Mouse (Mus musculus): ENCODE data around the gene Bcl11b. TPM values are rescaled to one million over a fixed set of nuclear protein-coding genes. Genes with fewer than 3 reads are reported as not detected.

Gene Bcl11b
- polyA plus RNA-seq, 1 experiment from 2014 or later: 28.8 TPM

- no peaks in the 10 kb centered on the region for H3K9me3 ChIP-seq (replicated peaks)
- H3K36me3 ChIP-seq: no peaks in the 10 kb centered on the region
- H3K4me1 ChIP-seq: peaks cover 34% of the 10 kb centered on the region
- no peak overlapping the region for H3K4me3 ChIP-seq (replicated peaks)
- no peak overlapping the region for H3K9ac ChIP-seq
- no peak overlapping the region for H3K4me2 ChIP-seq (replicated peaks)
- no peaks in the 10 kb centered on the region for H3K27me3 ChIP-seq
- no peak overlapping the region for H3K27ac ChIP-seq (replicated peaks)
- 32% methylated on average over 10 of the region's 10 CpGs for WGBS
- ATAC-seq (ENCODE audit: insufficient number of reproducible peaks, low FRiP score, low TSS enrichment, low read depth): peak; percentile 77
Measured at GRCm38 (mm10) chr12:107889841-107890240, 113.6 kb downstream of the Bcl11b start.

DNA sequence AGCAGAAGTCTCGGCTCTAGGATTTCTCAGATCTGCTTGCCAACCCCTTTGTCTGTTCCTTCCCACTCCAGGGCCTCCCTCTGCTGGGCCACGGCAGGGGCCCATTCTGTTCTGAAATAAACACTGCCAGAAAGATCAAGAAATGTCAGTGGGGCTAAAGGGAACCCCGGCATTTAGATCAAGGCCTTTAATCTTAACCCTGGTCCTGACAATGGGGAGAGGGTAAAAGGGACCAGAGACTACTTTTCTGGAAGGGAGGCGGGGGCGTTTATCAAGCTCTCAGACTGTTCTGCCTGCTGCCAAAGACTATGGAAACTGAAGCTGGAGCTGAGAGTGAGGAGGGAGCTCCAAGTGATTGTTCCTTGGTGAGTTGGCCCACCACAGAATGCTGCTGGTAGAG lies 114.8 kb downstream of the Bcl11b start:
- H3K9me3 ChIP-seq (replicated peaks): no peaks in the 10 kb centered on the region
- ATAC-seq (ENCODE audit: insufficient number of reproducible peaks, low FRiP score, low TSS enrichment, low read depth): no peak
- no peak overlapping the region for H3K27ac ChIP-seq (replicated peaks)
- H3K4me1 ChIP-seq: peaks cover 34% of the 10 kb centered on the region
- no peaks in the 10 kb centered on the region for H3K27me3 ChIP-seq
- no peak overlapping the region for H3K9ac ChIP-seq
- 47% methylated on average over 5 of the region's 5 CpGs for WGBS
- no peak overlapping the region for H3K4me3 ChIP-seq (replicated peaks)
- no peaks in the 10 kb centered on the region for H3K36me3 ChIP-seq
- H3K4me2 ChIP-seq (replicated peaks): no peak overlapping the region

GRCm38 (mm10) chr12:107888049-107888448 lies 115.4 kb downstream of the Bcl11b start:
- peaks cover 34% of the 10 kb centered on the region for H3K4me1 ChIP-seq
- no peak overlapping the region for H3K4me2 ChIP-seq (replicated peaks)
- no peak overlapping the region for H3K9ac ChIP-seq
- no peak overlapping the region for H3K27ac ChIP-seq (replicated peaks)
- H3K9me3 ChIP-seq (replicated peaks): no peaks in the 10 kb centered on the region
- ATAC-seq (ENCODE audit: insufficient number of reproducible peaks, low FRiP score, low TSS enrichment, low read depth): no peak
- H3K4me3 ChIP-seq (replicated peaks): no peak overlapping the region
- WGBS: 75% methylated on average over 5 of the region's 5 CpGs
- H3K36me3 ChIP-seq: no peaks in the 10 kb centered on the region
- H3K27me3 ChIP-seq: no peaks in the 10 kb centered on the region

- H3K27me3 ChIP-seq: no peaks in the 10 kb centered on the region
- WGBS: 54% methylated on average over 6 of the region's 6 CpGs
Measured at GRCm38 (mm10) chr12:107887621-107888020, 115.8 kb downstream of the Bcl11b start.

GRCm38 (mm10) chr12:107884330-107885065 lies 118.9 kb downstream of the Bcl11b start:
- Histone ChIP-seq H3K27me3 (no peaks in the 10 kb centered on the region), H3K36me3 (no peaks in the 10 kb centered on the region)
- 49% methylated on average over 6 of the region's 6 CpGs for WGBS

More at GRCm38 (mm10) chr12:107887621-107888020, 115.8 kb downstream of the Bcl11b start:
- peaks cover 34% of the 10 kb centered on the region for H3K4me1 ChIP-seq
- no peaks in the 10 kb centered on the region for H3K9me3 ChIP-seq (replicated peaks)
- H3K36me3 ChIP-seq: no peaks in the 10 kb centered on the region
- ATAC-seq (ENCODE audit: insufficient number of reproducible peaks, low FRiP score, low TSS enrichment, low read depth): no peak
- no peak overlapping the region for H3K9ac ChIP-seq
- H3K4me2 ChIP-seq (replicated peaks): no peak overlapping the region
- no peak overlapping the region for H3K4me3 ChIP-seq (replicated peaks)
- no peak overlapping the region for H3K27ac ChIP-seq (replicated peaks)

DNA sequence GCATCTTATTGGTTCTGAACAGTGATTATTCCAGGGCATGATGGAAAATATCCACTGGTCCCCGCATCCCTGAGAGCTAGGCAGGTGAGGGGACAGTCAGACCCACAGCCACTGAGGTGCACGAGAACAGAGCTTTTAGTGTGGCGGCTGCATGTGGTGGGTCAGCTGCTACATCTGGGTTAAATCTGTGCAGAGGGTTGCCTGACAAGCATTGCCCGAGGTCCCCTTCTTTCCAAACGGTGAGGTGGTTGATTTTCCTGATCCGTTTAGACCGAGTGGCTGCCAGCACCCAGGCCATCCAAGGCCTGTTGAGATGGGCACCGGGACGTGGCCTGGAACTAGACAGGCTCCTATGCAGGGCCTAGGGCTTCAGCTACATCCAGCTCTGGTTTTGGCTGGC lies 121.7 kb downstream of the Bcl11b start:
- Histone ChIP-seq H3K27ac (replicated peaks) (no peak overlapping the region), H3K4me3 (replicated peaks) (no peak overlapping the region), H3K9ac (no peak overlapping the region), H3K9me3 (replicated peaks) (no peaks in the 10 kb centered on the region), H3K4me1 (peaks cover 26% of the 10 kb centered on the region), H3K4me2 (replicated peaks) (no peak overlapping the region), H3K36me3 (no peaks in the 10 kb centered on the region), H3K27me3 (no peaks in the 10 kb centered on the region)
- ATAC-seq (ENCODE audit: insufficient number of reproducible peaks, low FRiP score, low TSS enrichment, low read depth): no peak
- WGBS: 56% methylated on average over 9 of the region's 9 CpGs

More at GRCm38 (mm10) chr12:107884330-107885065, 118.9 kb downstream of the Bcl11b start:
- H3K9me3 ChIP-seq (replicated peaks): no peaks in the 10 kb centered on the region
- H3K4me2 ChIP-seq (replicated peaks): no peak overlapping the region
- H3K4me3 ChIP-seq (replicated peaks): no peak overlapping the region
- H3K27ac ChIP-seq (replicated peaks): no peak overlapping the region
- no peak overlapping the region for H3K9ac ChIP-seq
- no peak for ATAC-seq (ENCODE audit: insufficient number of reproducible peaks, low FRiP score, low TSS enrichment, low read depth)
- H3K4me1 ChIP-seq: peaks cover 44% of the 10 kb centered on the region

DNA sequence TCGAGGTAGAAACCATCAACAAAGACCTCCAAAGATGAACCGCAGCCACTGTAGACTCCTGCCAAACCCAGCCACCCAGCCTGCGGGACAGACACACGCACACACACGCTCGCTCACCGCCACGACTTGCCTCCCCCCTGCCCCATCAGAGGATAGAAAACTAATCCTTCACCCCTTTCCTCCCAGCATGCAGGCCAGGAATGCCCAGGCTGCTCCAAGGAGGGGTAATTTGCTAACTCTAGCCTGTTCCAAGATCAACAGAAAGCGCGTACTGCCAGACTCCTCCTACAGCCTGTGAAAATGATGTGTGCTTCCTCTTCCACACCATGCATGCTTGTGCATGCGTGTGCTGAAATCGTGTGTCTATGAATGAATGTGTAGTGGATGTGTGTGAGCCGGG lies 122.7 kb downstream of the Bcl11b start:
- 44% methylated on average over 13 of the region's 13 CpGs for WGBS
- no peaks in the 10 kb centered on the region for H3K9me3 ChIP-seq (replicated peaks)
- H3K36me3 ChIP-seq: no peaks in the 10 kb centered on the region
- H3K27ac ChIP-seq (replicated peaks): peak overlapping the region; percentile 44; the same call in 1 of the 2 replicates
- H3K9ac ChIP-seq: no peak overlapping the region
- ATAC-seq (ENCODE audit: insufficient number of reproducible peaks, low FRiP score, low TSS enrichment, low read depth): peak; percentile 59; the same call in 1 of the 2 replicates
- H3K4me3 ChIP-seq (replicated peaks): no peak overlapping the region
- H3K4me2 ChIP-seq (replicated peaks): no peak overlapping the region
- peaks cover 35% of the 10 kb centered on the region for H3K4me1 ChIP-seq
- H3K27me3 ChIP-seq: no peaks in the 10 kb centered on the region

DNA sequence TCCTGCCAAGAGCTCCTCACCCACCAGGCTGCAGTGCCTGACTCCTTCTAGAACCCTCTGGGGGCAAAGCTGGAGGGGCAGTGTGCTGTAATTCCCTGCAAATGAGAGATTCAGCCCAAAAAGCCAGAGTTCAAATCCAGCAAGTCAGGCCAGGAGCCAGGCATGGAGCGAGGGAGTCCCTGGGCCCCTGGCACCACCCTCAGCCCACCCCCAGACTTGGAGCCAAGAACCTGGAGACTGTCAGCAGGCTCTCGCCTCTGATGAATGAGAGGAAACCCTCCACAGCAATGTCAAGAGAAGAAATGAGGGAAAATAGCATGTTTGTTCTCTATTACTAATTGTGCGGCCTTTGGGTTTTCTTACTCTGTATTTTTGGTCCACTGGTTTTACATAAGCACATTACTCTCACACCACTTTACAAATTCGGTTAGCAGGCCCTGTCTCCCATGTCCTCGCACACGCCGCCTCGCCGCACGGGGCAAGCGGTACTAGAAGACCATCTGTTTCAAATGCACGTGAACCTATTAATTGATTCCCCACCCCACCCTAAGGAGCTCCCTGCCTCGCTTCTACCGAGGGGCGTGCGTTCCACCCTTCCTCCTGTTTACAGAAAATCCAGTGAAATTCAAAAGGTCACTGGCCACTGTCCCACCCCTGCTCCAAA lies 124.2 kb downstream of the Bcl11b start:
- Histone ChIP-seq H3K36me3 (no peaks in the 10 kb centered on the region), H3K9me3 (replicated peaks) (no peaks in the 10 kb centered on the region), H3K27ac (replicated peaks) (no peak overlapping the region), H3K4me3 (replicated peaks) (no peak overlapping the region), H3K9ac (no peak overlapping the region), H3K4me1 (peaks cover 41% of the 10 kb centered on the region), H3K27me3 (no peaks in the 10 kb centered on the region), H3K4me2 (replicated peaks) (no peak overlapping the region)
- WGBS: 75% methylated on average over 16 of the region's 16 CpGs
- ATAC-seq (ENCODE audit: insufficient number of reproducible peaks, low FRiP score, low TSS enrichment, low read depth): no peak

- no peak for ATAC-seq (ENCODE audit: insufficient number of reproducible peaks, low FRiP score, low TSS enrichment, low read depth)
- Histone ChIP-seq H3K9me3 (replicated peaks) (no peaks in the 10 kb centered on the region), H3K27ac (replicated peaks) (peak overlapping the region; percentile 55), H3K36me3 (no peaks in the 10 kb centered on the region), H3K4me2 (replicated peaks) (no peak overlapping the region), H3K9ac (no peak overlapping the region), H3K27me3 (no peaks in the 10 kb centered on the region), H3K4me1 (peaks cover 35% of the 10 kb centered on the region), H3K4me3 (replicated peaks) (no peak overlapping the region)
- WGBS: 43% methylated on average over 9 of the region's 9 CpGs
Measured at GRCm38 (mm10) chr12:107876237-107876636, 127.2 kb downstream of the Bcl11b start.

DNA sequence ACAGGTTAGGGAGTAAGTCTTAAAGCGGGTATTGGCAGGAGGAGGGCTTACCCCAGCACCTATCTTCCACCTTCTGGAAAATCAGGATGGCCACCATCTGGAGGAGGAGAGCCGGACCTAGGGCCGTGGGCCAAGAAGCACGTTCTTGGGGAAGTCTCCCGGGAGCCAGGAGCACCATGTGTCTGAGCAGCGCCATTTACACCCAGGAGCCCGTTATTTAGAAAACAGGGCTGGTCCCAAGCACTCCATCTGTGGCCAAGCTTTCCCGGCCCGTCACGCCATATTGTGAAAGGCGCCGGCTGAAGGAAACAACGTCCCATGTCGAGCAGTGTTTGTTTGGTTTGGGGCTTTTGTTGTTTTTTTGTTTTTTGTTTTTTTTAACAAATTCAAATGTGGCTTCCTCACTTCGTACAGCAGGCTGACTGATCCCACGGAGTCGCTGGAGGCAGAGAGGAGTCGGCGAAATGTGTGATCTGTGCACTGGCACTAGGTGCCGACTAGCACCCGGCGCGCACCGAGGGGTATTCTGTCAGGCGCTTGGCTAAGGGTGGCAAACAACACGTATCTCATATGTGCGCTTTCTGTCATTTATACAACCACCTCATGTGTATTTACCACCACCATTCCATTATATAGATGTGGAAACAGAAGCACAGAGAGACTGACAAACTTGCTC lies 128.8 kb downstream of the Bcl11b start:
- H3K9ac ChIP-seq: no peak overlapping the region
- no peak for ATAC-seq (ENCODE audit: insufficient number of reproducible peaks, low FRiP score, low TSS enrichment, low read depth)
- WGBS: 77% methylated on average over 27 of the region's 27 CpGs

DNA sequence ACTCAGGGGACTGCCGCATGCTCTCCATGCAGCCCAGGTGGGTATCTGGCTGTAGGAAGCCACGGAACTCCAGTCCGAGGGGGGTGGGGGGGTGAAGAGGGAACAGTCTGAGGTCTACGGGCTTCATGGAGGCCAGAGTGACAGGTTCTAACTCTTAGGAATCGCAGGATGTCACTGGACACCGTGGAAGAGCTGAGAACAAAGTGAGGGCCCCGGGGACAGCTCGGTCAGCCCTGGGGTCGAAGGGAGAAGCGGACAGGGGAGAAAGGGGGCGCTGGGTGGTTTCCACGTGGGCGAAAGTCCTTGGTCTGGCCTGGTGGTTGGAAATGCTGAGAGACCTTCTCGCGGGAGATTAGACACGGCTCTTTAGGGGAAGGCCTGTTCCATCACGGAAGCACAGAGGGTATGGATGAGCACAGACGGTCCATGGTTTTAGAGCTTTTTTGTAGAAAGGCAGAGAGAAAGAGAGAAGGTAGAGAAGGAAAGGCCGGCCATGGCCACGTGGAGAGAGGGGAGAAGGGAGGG lies 133.8 kb downstream of the Bcl11b start:
- Histone ChIP-seq H3K9me3 (replicated peaks) (no peaks in the 10 kb centered on the region), H3K9ac (no peak overlapping the region), H3K27ac (replicated peaks) (no peak overlapping the region), H3K36me3 (no peaks in the 10 kb centered on the region), H3K4me3 (replicated peaks) (no peak overlapping the region), H3K27me3 (no peaks in the 10 kb centered on the region), H3K4me2 (replicated peaks) (no peak overlapping the region), H3K4me1 (0 out of 2 replicates have a peak, but pooled peaks cover 5% of the 10 kb centered on the region)
- 79% methylated on average over 20 of the region's 20 CpGs for WGBS
- no peak for ATAC-seq (ENCODE audit: insufficient number of reproducible peaks, low FRiP score, low TSS enrichment, low read depth)

More for the DNA sequence above, 128.8 kb downstream of the Bcl11b start:
- H3K36me3 ChIP-seq: no peaks in the 10 kb centered on the region
- no peaks in the 10 kb centered on the region for H3K9me3 ChIP-seq (replicated peaks)
- H3K4me3 ChIP-seq (replicated peaks): no peak overlapping the region
- no peak overlapping the region for H3K27ac ChIP-seq (replicated peaks)
- H3K4me2 ChIP-seq (replicated peaks): no peak overlapping the region
- peaks cover 25% of the 10 kb centered on the region for H3K4me1 ChIP-seq
- H3K27me3 ChIP-seq: no peaks in the 10 kb centered on the region
